ENCODE assay signal across 8 mouse cellular contexts in the genomic region with DNA sequence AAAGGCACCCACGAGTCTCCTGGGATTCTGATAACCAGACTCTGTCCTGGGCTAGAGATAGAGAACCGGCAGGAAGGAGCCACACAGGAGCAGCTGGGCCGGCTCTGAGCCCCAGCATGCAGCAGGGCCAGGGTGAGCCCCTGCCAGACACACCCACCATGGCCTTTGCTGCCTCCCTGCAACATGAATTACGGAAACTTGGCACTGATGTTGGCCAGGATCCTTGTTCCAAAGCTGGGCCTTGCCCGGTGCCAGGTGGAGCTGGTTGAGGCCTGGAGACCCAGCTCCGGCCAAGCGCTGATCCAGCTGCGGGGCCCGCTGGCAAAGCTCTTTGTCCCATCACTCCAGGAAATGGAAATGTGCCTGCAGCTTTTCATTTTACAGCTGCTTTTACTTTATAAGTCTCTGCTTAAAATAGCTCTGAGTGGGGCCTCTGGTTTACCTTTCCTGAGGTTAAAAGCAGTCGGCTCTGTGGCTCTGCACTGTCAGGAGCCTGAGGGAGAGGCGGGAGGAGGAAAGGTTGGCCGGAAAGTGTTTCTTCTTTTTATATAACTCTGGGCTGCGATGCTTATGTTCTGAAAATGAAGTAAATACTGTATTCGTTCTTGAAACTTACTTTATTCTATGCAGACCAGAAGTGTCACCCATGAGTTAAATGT. TPM values are rescaled to one million over a fixed set of nuclear protein-coding genes. Genes with fewer than 3 reads are reported as not detected.
DNase-seq lines count a peak whose midpoint lies in the region; TF ChIP-seq lines count a peak whose summit lies in the region.

No protein-coding gene starts in this region.

- WGBS in lung, adult 2 months = 22% methylated on average over 14 of the region's 14 CpGs

- DNase-seq in right cerebral cortex, adult 18-20 months = peak; percentile 35
- DNase-seq in right cerebral cortex, postnatal 14 days = no peak
- DNase-seq in cerebellum, postnatal 10 days = peak; percentile 88 to 93
- peak; percentile 99 for DNase-seq in heart, adult 11 months
- DNase-seq in kidney, adult 8-10 months = peak; percentile 78 to 86
- peak; percentile 63 for DNase-seq in lung, adult 2 months
- DNase-seq in testis, postnatal 10 days (ENCODE audit: low spot score) = peak; percentile 61
- DNase-seq in embryo, embryonic 10 days (ENCODE audit: low spot score) = no peak

- H3K4me3 ChIP-seq in lung, adult 2 months (replicated peaks; ENCODE audit: extremely low read depth, low read depth, low read length) = no peak overlapping the region

- TF ChIP-seq POLR2A in lung, adult 2 months (IDR thresholded peaks at IDR 0.05; ENCODE audit: borderline replicate concordance, extremely low read depth, low read depth, low read length) = no peak

- peaks cover 51% of the 10 kb centered on the region for H3K4me1 ChIP-seq in lung, adult 2 months (ENCODE audit: control insufficient read depth, insufficient read depth, low read length)

- no peak for TF ChIP-seq CTCF in lung, adult 2 months (IDR thresholded peaks at IDR 0.05; ENCODE audit: insufficient read depth, low read length)

RNA-seq across cellular contexts. Expression of a gene that starts 20.1 kb away (rescaled TPM):
- 52.1 and 61.0 TPM in 2 replicates for polyA plus RNA-seq in lung, adult 2 months (2012; rRNA removed)

Comparison
In these comparisons a context has a peak if more than half of its experiments do, and no peak if none do; other contexts are left out.
1. DNase-seq: peak in right cerebral cortex, adult 18-20 months (single experiment), cerebellum, postnatal 10 days (2 of 2), heart, adult 11 months (single experiment), kidney, adult 8-10 months (2 of 2), lung, adult 2 months (single experiment) and testis, postnatal 10 days (single experiment); none in right cerebral cortex, postnatal 14 days (single experiment) and embryo, embryonic 10 days (single experiment).